Mouse (Mus musculus) testis, adult 2 months (tissue): Measurements from ENCODE around the gene Gm6993.

Experiments
- CTCF ChIP-seq: fragments of 200-500 bp; IDR thresholded peaks from 2 replicates; pipeline ENCODE4 v1.5.1; 2012; ENCODE audit warnings: low read depth, mild to moderate bottlenecking, inconsistent platforms, low read length, moderate library complexity; ENCODE audit not compliant: control insufficient read depth, insufficient read depth, insufficient replicate concordance
- POLR2A ChIP-seq: fragments of 200-500 bp; IDR thresholded peaks from 2 replicates; pipeline ENCODE4 v1.6.1; 2012; ENCODE audit warnings: low read depth, mild to moderate bottlenecking, inconsistent platforms, low read length, moderate library complexity; ENCODE audit not compliant: control insufficient read depth

GRCm38 (mm10) chr12:31236861-31237595 is 3.5 kb upstream of the Gm6993 start:
- TF ChIP-seq POLR2A (no peak), CTCF (no peak)
